Mouse (Mus musculus): ENCODE results near the gene 1190005I06Rik. TPM values are rescaled to one million over a fixed set of nuclear protein-coding genes. Genes with fewer than 3 reads are reported as not detected.

Gene 1190005I06Rik
- total RNA-seq, 2 experiments from 2014 or later: 9.0 to 13.1 TPM

Other genes with a start within 250 kb of the 1190005I06Rik start
- gene Gins2, start 58.3 kb downstream of the 1190005I06Rik start, total RNA-seq (2021): 1 to 10 TPM; 2.5 to 4.2 TPM
- gene Gm27021, start 20.4 kb upstream of the 1190005I06Rik start, total RNA-seq (2021): under 1 TPM in 1 of 2 experiments, not detected in 1; 0.51 TPM
- 100 to 1,000 TPM; 930 to 997 TPM for gene Cox4i1, start 20.6 kb upstream of the 1190005I06Rik start, total RNA-seq (2021)
- 10 to 100 TPM; 70.7 to 82.3 TPM for gene Emc8, start 20.9 kb upstream of the 1190005I06Rik start, total RNA-seq (2021)
- 1 to 10 TPM; 4.2 to 4.8 TPM for gene Irf8, start 88.7 kb upstream of the 1190005I06Rik start, total RNA-seq (2021)